Mouse (Mus musculus): ENCODE measurements around the gene Psg19.
"Not testable (repeated sequence)": the region's sequence is repeated elsewhere in the genome, so short reads cannot be mapped to it uniquely, and the experiment has no call there.

- not testable (repeated sequence) for TF ChIP-seq POLR2A (IDR thresholded peaks at IDR 0.05; ENCODE audit: low read depth, low read length); CTCF (IDR thresholded peaks at IDR 0.05; ENCODE audit: extremely low read depth, insufficient read length, insufficient replicate concordance, low read depth, low read length)
Observed at GRCm38 (mm10) chr7:18781301-18781700, 17.0 kb downstream of the Psg19 start.

Measured in small intestine, adult 2 months (tissue).